14 mouse cellular contexts compared by ENCODE assay signal in the genomic region with DNA sequence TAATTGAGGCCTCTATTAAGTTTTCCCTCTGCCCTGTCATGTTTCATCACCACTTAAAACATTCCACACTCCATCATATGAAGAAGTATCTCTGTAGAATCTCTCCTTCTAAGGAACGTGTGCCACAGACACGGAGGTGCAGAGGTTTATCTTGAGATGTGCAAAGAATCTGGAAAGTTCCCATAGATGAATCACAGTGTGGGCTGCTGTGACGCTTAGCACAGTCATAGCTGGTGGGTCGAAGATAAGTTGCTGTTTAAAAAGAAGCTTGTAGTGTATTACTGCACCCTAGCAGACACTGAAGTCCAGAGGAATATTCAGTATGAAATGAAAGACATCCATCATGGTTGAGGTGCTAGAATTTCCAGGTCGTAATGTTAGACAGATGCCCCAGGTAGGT.
"Had no signal": no experiment of that assay in that cellular context is flagged by ENCODE, and none has a peak within 500 bp of the region (broad histone marks: within the 10 kb centered on the region; RNA-seq: fewer than 3 reads in every experiment).

No protein-coding gene starts in this region.

- H3K36me3 ChIP-seq: limb, embryonic 12.5 days; liver, embryonic 13.5 days; lung, embryonic 15.5 days; neural tube, embryonic 12.5 days; stomach, embryonic 15.5 days had no signal

- H3K4me2 ChIP-seq: limb, embryonic 12.5 days; liver, embryonic 13.5 days; lung, embryonic 15.5 days; neural tube, embryonic 12.5 days; stomach, embryonic 15.5 days had no signal

- H3K9ac ChIP-seq: limb, embryonic 12.5 days; liver, embryonic 13.5 days; liver, postnatal 0 days; lung, embryonic 15.5 days; neural tube, embryonic 12.5 days; stomach, embryonic 15.5 days had no signal

- H3K27me3 ChIP-seq: limb, embryonic 12.5 days; liver, embryonic 13.5 days; lung, embryonic 15.5 days; neural tube, embryonic 12.5 days; stomach, embryonic 15.5 days had no signal

- H3K27ac ChIP-seq: kidney, postnatal 0 days; limb, embryonic 12.5 days; liver, embryonic 13.5 days; lung, embryonic 15.5 days; neural tube, embryonic 12.5 days; stomach, embryonic 15.5 days had no signal

- H3K4me3 ChIP-seq: limb, embryonic 12.5 days; liver, embryonic 13.5 days; lung, embryonic 15.5 days; neural tube, embryonic 12.5 days; stomach, embryonic 15.5 days had no signal

- DNase-seq: kidney, adult 11 months; kidney, adult 9 months; kidney, postnatal 36 days; liver; liver, embryonic 13.5 days; liver, postnatal 0 days; midbrain, embryonic 14.5 days; thymus, postnatal 36 days had no signal

- ATAC-seq: inflammation-experienced regulatory T-cells, adult 6 months; liver, postnatal 0 days had no signal

- H3K9me3 ChIP-seq: limb, embryonic 12.5 days; liver, embryonic 13.5 days; lung, embryonic 15.5 days; neural tube, embryonic 12.5 days; stomach, embryonic 15.5 days had no signal

- H3K4me1 ChIP-seq: limb, embryonic 12.5 days; liver, embryonic 13.5 days; lung, embryonic 15.5 days; neural tube, embryonic 12.5 days; stomach, embryonic 15.5 days had no signal
